In genomic region chr9:59455404-59456068, GRCm38 (mm10) we compare ENCODE assay signal across 16 mouse cellular contexts. TPM values are rescaled to one million over a fixed set of nuclear protein-coding genes. Genes with fewer than 3 reads are reported as not detected.
DNase-seq lines count a peak whose midpoint lies in the region; ATAC-seq lines count a peak whose summit lies in the region.
"Had no signal": no experiment of that assay in that cellular context is flagged by ENCODE, and none has a peak within 500 bp of the region (broad histone marks: within the 10 kb centered on the region; RNA-seq: fewer than 3 reads in every experiment).

No protein-coding gene starts in this region.

- H3K4me1 ChIP-seq in heart, embryonic 13.5 days, result peaks cover 25% of the 10 kb centered on the region
- H3K4me1 ChIP-seq in intestine, embryonic 16.5 days (ENCODE audit: control insufficient read depth, insufficient read depth, low read length), result peaks cover 3% of the 10 kb centered on the region; the same call in 1 of the 2 replicates
- H3K4me1 ChIP-seq in stomach, embryonic 15.5 days, result no peaks in the 10 kb centered on the region
- H3K4me1 ChIP-seq in limb, embryonic 10.5 days, result peaks cover 5% of the 10 kb centered on the region; the same call in 1 of the 2 replicates
- H3K4me1 ChIP-seq: forebrain, embryonic 10.5 days; midbrain, embryonic 10.5 days had no signal

- no peak for ATAC-seq in heart, embryonic 13.5 days (ENCODE audit: extremely low read depth, insufficient number of reproducible peaks, low FRiP score, low TSS enrichment)
- ATAC-seq in intestine, embryonic 16.5 days, result peak; percentile 62; the same call in 1 of the 2 replicates
- ATAC-seq in stomach, embryonic 15.5 days (ENCODE audit: insufficient read depth, low FRiP score, low read depth), result peak; percentile 86; the same call in 1 of the 2 replicates
- ATAC-seq: activated CD4-positive, CD25-positive, alpha-beta regulatory T cell, adult 4 months had no signal

- no peaks in the 10 kb centered on the region for H3K9me3 ChIP-seq in heart, embryonic 13.5 days
- H3K9me3 ChIP-seq in intestine, embryonic 16.5 days (ENCODE audit: control insufficient read depth, low read length), result no peaks in the 10 kb centered on the region
- H3K9me3 ChIP-seq in stomach, embryonic 15.5 days, result no peaks in the 10 kb centered on the region
- H3K9me3 ChIP-seq in limb, embryonic 10.5 days (replicated peaks), result no peaks in the 10 kb centered on the region
- H3K9me3 ChIP-seq: forebrain, embryonic 10.5 days; hindbrain, embryonic 13.5 days; midbrain, embryonic 10.5 days had no signal

- DNase-seq in heart, adult 8-10 months (ENCODE audit: low spot score), result no peak
- DNase-seq in NIH3T3 (ENCODE audit: low read depth), result peak; percentile 22
- DNase-seq in layer of hippocampus, postnatal 10 days (ENCODE audit: low spot score in 2 of 2), result no peak
- DNase-seq in limb, embryonic 10.5 days (ENCODE audit: low spot score), result no peak
- DNase-seq in lung, postnatal 36 days, result no peak
- DNase-seq: lung, adult 18-20 months; thymus, postnatal 25 days had no signal

- no peak overlapping the region for H3K9ac ChIP-seq in heart, embryonic 13.5 days
- H3K9ac ChIP-seq in intestine, embryonic 16.5 days (ENCODE audit: low read depth, low read length), result no peak overlapping the region
- H3K9ac ChIP-seq in stomach, embryonic 15.5 days, result no peak overlapping the region
- H3K9ac ChIP-seq: hindbrain, embryonic 13.5 days had no signal

- WGBS in heart, embryonic 13.5 days, result 54% methylated on average over 3 of the region's 3 CpGs
- 65% methylated on average over 3 of the region's 3 CpGs for WGBS in intestine, embryonic 16.5 days
- WGBS in stomach, embryonic 15.5 days, result 69% methylated on average over 3 of the region's 3 CpGs
- WGBS in limb, embryonic 10.5 days, result 91% methylated on average over 3 of the region's 3 CpGs

- H3K36me3 ChIP-seq in heart, embryonic 13.5 days, result peaks cover 13% of the 10 kb centered on the region
- H3K36me3 ChIP-seq in intestine, embryonic 16.5 days (ENCODE audit: control insufficient read depth, insufficient read depth, low read length), result no peaks in the 10 kb centered on the region
- H3K36me3 ChIP-seq in stomach, embryonic 15.5 days, result no peaks in the 10 kb centered on the region
- H3K36me3 ChIP-seq in limb, embryonic 10.5 days, result peaks cover 25% of the 10 kb centered on the region
- H3K36me3 ChIP-seq: hindbrain, embryonic 13.5 days had no signal

- no peaks in the 10 kb centered on the region for H3K27me3 ChIP-seq in heart, embryonic 13.5 days (replicated peaks)
- no peaks in the 10 kb centered on the region for H3K27me3 ChIP-seq in intestine, embryonic 16.5 days (replicated peaks; ENCODE audit: control insufficient read depth, insufficient read depth, low read length)
- no peaks in the 10 kb centered on the region for H3K27me3 ChIP-seq in stomach, embryonic 15.5 days (replicated peaks)
- no peaks in the 10 kb centered on the region for H3K27me3 ChIP-seq in limb, embryonic 10.5 days (ENCODE audit: low read depth, poor library complexity, severe bottlenecking)
- H3K27me3 ChIP-seq: hindbrain, embryonic 13.5 days had no signal

- no peak overlapping the region for H3K4me3 ChIP-seq in heart, embryonic 13.5 days
- H3K4me3 ChIP-seq in intestine, embryonic 16.5 days (ENCODE audit: low read length), result no peak overlapping the region
- no peak overlapping the region for H3K4me3 ChIP-seq in stomach, embryonic 15.5 days (replicated peaks)
- H3K4me3 ChIP-seq in limb, embryonic 10.5 days, result no peak overlapping the region
- H3K4me3 ChIP-seq: forebrain, embryonic 10.5 days; hindbrain, embryonic 13.5 days; midbrain, embryonic 10.5 days had no signal

- H3K27ac ChIP-seq in heart, embryonic 13.5 days (replicated peaks), result 0 out of 2 replicates have a peak overlapping the region, but pooled peaks have one; percentile 24
- no peak overlapping the region for H3K27ac ChIP-seq in intestine, embryonic 16.5 days (ENCODE audit: low read length)
- no peak overlapping the region for H3K27ac ChIP-seq in stomach, embryonic 15.5 days
- no peak overlapping the region for H3K27ac ChIP-seq in limb, embryonic 10.5 days
- H3K27ac ChIP-seq: forebrain, embryonic 10.5 days; hindbrain, embryonic 13.5 days; kidney, postnatal 0 days; midbrain, embryonic 10.5 days had no signal

- no peak overlapping the region for H3K4me2 ChIP-seq in heart, embryonic 13.5 days
- no peak overlapping the region for H3K4me2 ChIP-seq in intestine, embryonic 16.5 days (ENCODE audit: low read depth, low read length)
- no peak overlapping the region for H3K4me2 ChIP-seq in stomach, embryonic 15.5 days
- H3K4me2 ChIP-seq: heart, embryonic 11.5 days; hindbrain, embryonic 13.5 days had no signal

RNA-seq across cellular contexts. Expression of gene Arih1, which starts 30.9 kb away (rescaled TPM):
- polyA plus RNA-seq in heart, embryonic 13.5 days (2015; fragmentation: Nextera tagmentation; extraction: Ambion mirVana), result 14.0 and 14.5 TPM in 2 replicates
- 10 to 100 TPM; 69.9 to 81.0 (median 78.4) TPM for total RNA-seq in heart, adult 8-10 months (2022)
- 7.2 and 7.7 TPM in 2 replicates for polyA plus RNA-seq in intestine, embryonic 16.5 days (2015; fragmentation: Nextera tagmentation; extraction: Ambion mirVana)
- polyA plus RNA-seq in stomach, embryonic 15.5 days (2015; fragmentation: Nextera tagmentation; extraction: Ambion mirVana), result 12.7 and 15.7 TPM in 2 replicates
- total RNA-seq in layer of hippocampus, postnatal 10 days (2021), result 100 to 1,000 TPM in 1 of 2 experiments, 10 to 100 TPM in 1; 95.9 to 110 TPM
- 17.4 and 22.1 TPM in 2 replicates for polyA plus RNA-seq in limb, embryonic 10.5 days (2016; fragmentation: Nextera tagmentation; extraction: Ambion mirVana)
